Mouse (Mus musculus): ENCODE data around the gene Ctss. TPM values are rescaled to one million over a fixed set of nuclear protein-coding genes. Genes with fewer than 3 reads are reported as not detected.

Ctss gene
- total and polyA plus RNA-seq, 3 experiments: not detected

- Histone ChIP-seq H3K27me3 (ENCODE audit: control insufficient read depth in 1 of 2, insufficient read depth in 2 of 2, low read length in 2 of 2) (peaks cover 26 to 40% of the 10 kb centered on the region in 2 experiments), H3K4me1 (ENCODE audit: control insufficient read depth in 1 of 2, insufficient read depth in 2 of 2, low read length in 2 of 2) (no peaks in the 10 kb centered on the region), H3K9me3 (replicated peaks; ENCODE audit: insufficient read depth, low read length) (no peaks in the 10 kb centered on the region), H3K4me3 (ENCODE audit: control insufficient read depth in 1 of 2, insufficient read depth in 1 of 2, low read depth in 2 of 2, low read length in 2 of 2) (no peak overlapping the region), H3K36me3 (ENCODE audit: control insufficient read depth in 1 of 2, insufficient read depth in 2 of 2, low read length in 2 of 2) (no peaks in the 10 kb centered on the region), H3K9ac (ENCODE audit: control insufficient read depth, low read depth, low read length, poor library complexity, severe bottlenecking) (no peak overlapping the region), H3K79me2 (ENCODE audit: control insufficient read depth, insufficient read depth, low read length, poor library complexity) (no peaks in the 10 kb centered on the region), H3K27ac (ENCODE audit: control insufficient read depth, low read depth, low read length) (no peak overlapping the region)
- TF ChIP-seq HCFC1 (IDR thresholded peaks at IDR 0.05; ENCODE audit: low read depth, low read length) (no peak), ZNF384 (IDR thresholded peaks at IDR 0.05; ENCODE audit: low read depth, low read length) (no peak), POLR2AphosphoS2 (IDR thresholded peaks at IDR 0.05; ENCODE audit: low read length) (no peak), GABPA (IDR thresholded peaks at IDR 0.05; ENCODE audit: low read depth, low read length) (no peak), RCOR1 (IDR thresholded peaks at IDR 0.05; ENCODE audit: low read depth, low read length) (no peak), TAL1 (IDR thresholded peaks at IDR 0.05; ENCODE audit: low read length) (no peak), ETS1 (IDR thresholded peaks at IDR 0.05; ENCODE audit: low read depth, low read length) (no peak), ZMIZ1 (IDR thresholded peaks at IDR 0.05; ENCODE audit: low read depth, low read length) (no peak), MYB (IDR thresholded peaks at IDR 0.05; ENCODE audit: low read depth, low read length) (no peak), UBTF (IDR thresholded peaks at IDR 0.05; ENCODE audit: borderline replicate concordance, insufficient read depth, low read depth, low read length) (no peak), ZKSCAN1 (IDR thresholded peaks at IDR 0.05; ENCODE audit: low read depth, low read length) (no peak), E2F4 (IDR thresholded peaks at IDR 0.05; ENCODE audit: borderline replicate concordance, low read depth, low read length) (no peak), JUND (IDR thresholded peaks at IDR 0.05; ENCODE audit: low read depth, low read length) (no peak)
- no peak for DNase-seq (ENCODE audit: low read depth, low spot score)
Measured at GRCm38 (mm10) chr3:95550176-95550575, 23.6 kb downstream of the Ctss start.

DNA sequence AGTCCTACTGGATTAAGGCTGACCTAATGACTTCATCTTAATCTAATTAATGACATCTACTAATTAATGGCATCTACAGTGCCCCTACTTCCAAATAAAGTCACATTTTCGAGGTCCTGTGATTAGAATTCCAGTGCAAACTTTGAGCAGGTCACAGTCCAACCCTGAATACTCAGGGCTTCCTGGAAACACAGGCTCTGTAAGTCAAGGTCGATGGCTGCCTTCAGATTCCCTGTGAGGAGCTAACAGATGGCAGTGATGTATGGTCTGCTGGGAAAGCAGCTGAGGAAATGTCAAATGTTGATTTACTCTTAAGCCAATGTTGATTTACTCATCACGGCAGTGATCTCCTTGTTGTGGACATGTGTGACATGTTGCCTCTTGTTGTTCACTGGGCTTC is 27.4 kb downstream of the Ctss start:
- Histone ChIP-seq H3K9me3 (replicated peaks; ENCODE audit: insufficient read depth, low read length) (no peaks in the 10 kb centered on the region), H3K36me3 (ENCODE audit: control insufficient read depth in 1 of 2, insufficient read depth in 2 of 2, low read length in 2 of 2) (no peaks in the 10 kb centered on the region), H3K27me3 (ENCODE audit: control insufficient read depth in 1 of 2, insufficient read depth in 2 of 2, low read length in 2 of 2) (peaks cover 14 to 38% of the 10 kb centered on the region in 2 experiments), H3K79me2 (ENCODE audit: control insufficient read depth, insufficient read depth, low read length, poor library complexity) (no peaks in the 10 kb centered on the region), H3K4me1 (ENCODE audit: control insufficient read depth in 1 of 2, insufficient read depth in 2 of 2, low read length in 2 of 2) (no peaks in the 10 kb centered on the region), H3K27ac (ENCODE audit: control insufficient read depth, low read depth, low read length) (no peak overlapping the region), H3K9ac (ENCODE audit: control insufficient read depth, low read depth, low read length, poor library complexity, severe bottlenecking) (no peak overlapping the region), H3K4me3 (ENCODE audit: control insufficient read depth in 1 of 2, insufficient read depth in 1 of 2, low read depth in 2 of 2, low read length in 2 of 2) (no peak overlapping the region)
- TF ChIP-seq CHD2 (IDR thresholded peaks at IDR 0.05; ENCODE audit: low read length): no peak
- TF ChIP-seq MAX (IDR thresholded peaks at IDR 0.05; ENCODE audit: low read length): no peak
- no peak for DNase-seq (ENCODE audit: low read depth, low spot score)

DNA sequence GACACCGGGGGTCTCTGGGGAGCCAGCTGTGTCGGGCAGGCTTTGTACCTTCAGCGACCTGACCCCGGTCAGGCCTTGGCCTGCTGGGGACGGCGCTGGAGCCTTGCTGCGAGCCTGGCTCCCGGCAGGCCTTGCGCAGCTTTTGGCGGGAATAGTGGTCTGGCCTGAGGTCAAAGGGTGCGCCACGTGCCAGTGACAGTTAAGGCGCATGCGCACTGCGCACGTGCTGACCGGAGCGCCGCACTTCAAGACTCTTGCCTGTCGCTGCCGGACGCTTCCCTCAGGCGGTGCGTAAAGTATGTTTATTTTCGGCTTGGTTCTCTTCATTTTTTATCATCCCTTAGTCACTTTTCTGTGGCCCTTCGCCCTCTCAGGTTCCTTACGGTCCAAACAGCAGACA is 32.9 kb downstream of the Ctss start, which contains the start of gene Hormad1:
Gene Hormad1, plus strand, starts transcription at position 241 of the 400 bp plus-strand sequence.
- Histone ChIP-seq H3K36me3 (ENCODE audit: control insufficient read depth in 1 of 2, insufficient read depth in 2 of 2, low read length in 2 of 2) (no peaks in the 10 kb centered on the region), H3K27me3 (ENCODE audit: control insufficient read depth in 1 of 2, insufficient read depth in 2 of 2, low read length in 2 of 2) (peaks cover 18 to 36% of the 10 kb centered on the region in 2 experiments), H3K79me2 (ENCODE audit: control insufficient read depth, insufficient read depth, low read length, poor library complexity) (no peaks in the 10 kb centered on the region), H3K4me1 (ENCODE audit: control insufficient read depth in 1 of 2, insufficient read depth in 2 of 2, low read length in 2 of 2) (no peaks in the 10 kb centered on the region; a peak in 1 of 4 replicates), H3K9ac (ENCODE audit: control insufficient read depth, low read depth, low read length, poor library complexity, severe bottlenecking) (no peak within 1 kb of the TSS), H3K4me3 (ENCODE audit: control insufficient read depth in 1 of 2, insufficient read depth in 1 of 2, low read depth in 2 of 2, low read length in 2 of 2) (no peak within 1 kb of the TSS), H3K27ac (ENCODE audit: control insufficient read depth, low read depth, low read length) (no peak within 1 kb of the TSS), H3K9me3 (replicated peaks; ENCODE audit: insufficient read depth, low read length) (no peaks in the 10 kb centered on the region)
- TF ChIP-seq USF1 (IDR thresholded peaks at IDR 0.05; ENCODE audit: low read depth, low read length): no peak
- no peak for TF ChIP-seq GABPA (IDR thresholded peaks at IDR 0.05; ENCODE audit: low read depth, low read length)
- no peak for TF ChIP-seq RAD21 (IDR thresholded peaks at IDR 0.05; ENCODE audit: low read depth, low read length)
- TF ChIP-seq KAT2A (conservative IDR thresholded peaks at IDR 0.05; ENCODE audit: low read depth, low read length): no peak
- no peak for TF ChIP-seq POLR2AphosphoS5 (IDR thresholded peaks at IDR 0.05; ENCODE audit: borderline replicate concordance, low read depth, low read length)
- no peak for TF ChIP-seq TCF12 (IDR thresholded peaks at IDR 0.05; ENCODE audit: low read depth, low read length)
- TF ChIP-seq GATA1 (IDR thresholded peaks at IDR 0.05; ENCODE audit: low read depth, low read length): no peak
- no peak for DNase-seq (ENCODE audit: low read depth, low spot score)
